Mouse (Mus musculus) myocyte (in vitro differentiated cells): ENCODE results near the gene Tmed10. TPM values are rescaled to one million over a fixed set of nuclear protein-coding genes. Genes with fewer than 3 reads are reported as not detected.

Experiments used
- H3K27me3 ChIP-seq: one replicate; pipeline ENCODE4 v1.6.1; 2011; ENCODE audit not compliant: control insufficient read depth, insufficient read depth, insufficient read length
- H3K36me3 ChIP-seq: one replicate; pipeline ENCODE4 v1.6.1; 2011; ENCODE audit not compliant: control insufficient read depth, insufficient read depth
- H3K4me2 ChIP-seq: one replicate; pipeline ENCODE4 v1.6.1; 2011; ENCODE audit warnings: low read depth, control low read depth
- H3K4me3 ChIP-seq: one replicate; pipeline ENCODE4 v1.5.1; 2011; ENCODE audit warnings: mild to moderate bottlenecking, control low read depth, moderate library complexity
- H3K79me2 ChIP-seq: one replicate; pipeline ENCODE4 v1.6.1; 2011; ENCODE audit not compliant: control insufficient read depth, insufficient read depth
- H3ac ChIP-seq: one replicate; pipeline ENCODE4 v1.6.1; 2011; ENCODE audit not compliant: control insufficient read depth, insufficient read length
- CEBPB ChIP-seq: IDR thresholded peaks from 2 replicates; pipeline ENCODE4 v1.6.1; 2011; ENCODE audit warnings: mild to moderate bottlenecking, moderate library complexity; ENCODE audit not compliant: poor library complexity, insufficient read depth, severe bottlenecking
- E2F4 ChIP-seq: IDR thresholded peaks from one replicate; pipeline ENCODE4 v1.6.1; 2011; ENCODE audit warnings: mild to moderate bottlenecking, control low read depth, moderate library complexity; ENCODE audit not compliant: insufficient read depth
- MAX ChIP-seq: IDR thresholded peaks from one replicate; pipeline ENCODE4 v1.6.1; 2011; ENCODE audit warnings: low read depth, mild to moderate bottlenecking, control low read depth
- MYOD1 ChIP-seq, 3 experiments: IDR thresholded peaks; one replicate each; pipeline ENCODE4 v1.6.1; 2011; ENCODE audit warnings: control low read depth in 2 of 3, low read depth in 2 of 3, mild to moderate bottlenecking in 2 of 3, moderate library complexity in 1 of 3; ENCODE audit not compliant: insufficient read length in 2 of 3, control insufficient read depth in 1 of 3
- MYOG ChIP-seq, 3 experiments: IDR thresholded peaks; one replicate each; pipeline ENCODE4 v1.6.1; 2011; ENCODE audit warnings: control low read depth in 2 of 3, low read depth in 2 of 3, mild to moderate bottlenecking in 2 of 3; ENCODE audit not compliant: insufficient read length in 2 of 3, control insufficient read depth in 1 of 3, insufficient read depth in 1 of 3
- POLR2AphosphoS2 ChIP-seq: IDR thresholded peaks from one replicate; pipeline ENCODE4 v1.6.1; 2011; ENCODE audit warnings: low read depth, control low read depth; ENCODE audit not compliant: insufficient read length
- REST ChIP-seq: IDR thresholded peaks from one replicate; pipeline ENCODE4 v1.6.1; 2011; ENCODE audit warnings: mild to moderate bottlenecking, control low read depth, moderate library complexity; ENCODE audit not compliant: insufficient read depth, insufficient read length
- SRF ChIP-seq: IDR thresholded peaks from one replicate; pipeline ENCODE4 v1.6.1; 2011; ENCODE audit warnings: low read depth; ENCODE audit not compliant: control insufficient read depth, insufficient read length
- TCF12 ChIP-seq: IDR thresholded peaks from one replicate; pipeline ENCODE4 v1.6.1; 2011; ENCODE audit warnings: mild to moderate bottlenecking, control low read depth; ENCODE audit not compliant: poor library complexity, insufficient read depth, severe bottlenecking
- TCF3 ChIP-seq: IDR thresholded peaks from one replicate; pipeline ENCODE4 v1.6.1; 2011; ENCODE audit warnings: low read depth, control low read depth; ENCODE audit not compliant: insufficient read length
- USF1 ChIP-seq: IDR thresholded peaks from one replicate; pipeline ENCODE4 v1.6.1; 2011; ENCODE audit warnings: low read depth, mild to moderate bottlenecking, control low read depth, moderate library complexity
- polyA plus RNA-seq: library from polyadenylated mRNA; unstranded; fragments of >200 nt; fragmentation: generic; extraction: Trizol; gene quantifications from one replicate; pipeline ENCODE4 v1.2.1, GENCODE M21; 2012; ENCODE audit warnings: missing spikeins

Gene Tmed10
- polyA plus RNA-seq, 1 experiment = 193 TPM

GRCm38 (mm10) chr12:85397063-85397959, 22.7 kb upstream of the Tmed10 start:
- no peak overlapping the region for H3K4me3 ChIP-seq
- no peaks in the 10 kb centered on the region for H3K27me3 ChIP-seq
- H3K79me2 ChIP-seq = no peaks in the 10 kb centered on the region
- no peak overlapping the region for H3ac ChIP-seq
- peak overlapping the region; percentile 34 for H3K4me2 ChIP-seq
- TF ChIP-seq POLR2AphosphoS2 (no peak), TCF3 (no peak), MYOG (IDR thresholded peaks at IDR 0.05; ENCODE audit: control insufficient read depth in 1 of 3, insufficient read depth in 1 of 3, insufficient read length in 2 of 3, low read depth in 2 of 3) (no peak), TCF12 (no peak), USF1 (no peak), REST (no peak), CEBPB (peak; percentile 23; the same call in 1 of the 2 replicates)
- no peaks in the 10 kb centered on the region for H3K36me3 ChIP-seq

GRCm38 (mm10) chr12:85393981-85394380, 19.3 kb upstream of the Tmed10 start:
- H3K79me2 ChIP-seq = no peaks in the 10 kb centered on the region
- H3K4me2 ChIP-seq = no peak overlapping the region
- TF ChIP-seq SRF (no peak), TCF12 (no peak)
- no peak overlapping the region for H3ac ChIP-seq
- no peak overlapping the region for H3K4me3 ChIP-seq
- H3K27me3 ChIP-seq = no peaks in the 10 kb centered on the region
- H3K36me3 ChIP-seq = no peaks in the 10 kb centered on the region

DNA sequence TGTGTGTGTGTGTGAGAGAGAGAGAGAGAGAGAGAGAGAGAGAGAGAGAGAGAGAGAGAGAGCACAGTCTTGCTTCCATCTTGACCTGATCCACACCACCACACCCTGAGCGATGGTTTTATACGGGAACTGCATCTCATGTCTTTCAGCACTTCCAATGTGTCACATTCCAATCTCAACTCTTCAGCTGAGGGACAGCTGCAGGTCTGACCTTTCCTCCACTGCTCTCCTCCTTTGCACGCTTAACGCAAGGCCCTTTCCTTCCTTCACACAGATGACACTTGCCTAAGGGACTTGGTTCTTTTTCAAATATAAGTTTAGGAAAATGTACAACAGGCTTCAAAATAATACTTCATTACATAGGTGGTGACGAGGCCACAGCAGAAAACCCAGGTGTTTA, 18.9 kb upstream of the Tmed10 start:
- no peaks in the 10 kb centered on the region for H3K36me3 ChIP-seq
- TF ChIP-seq MAX (no peak), TCF3 (no peak), MYOG (IDR thresholded peaks at IDR 0.05; ENCODE audit: control insufficient read depth in 1 of 3, insufficient read depth in 1 of 3, insufficient read length in 2 of 3, low read depth in 2 of 3) (no peak), MYOD1 (IDR thresholded peaks at IDR 0.05; ENCODE audit: control insufficient read depth in 1 of 3, insufficient read length in 2 of 3, low read depth in 2 of 3) (peak in 1 of 3 experiments; percentile 76), TCF12 (no peak), CEBPB (no peak), E2F4 (no peak)
- no peak overlapping the region for H3K4me2 ChIP-seq
- H3K79me2 ChIP-seq = no peaks in the 10 kb centered on the region
- H3K27me3 ChIP-seq = no peaks in the 10 kb centered on the region
- H3ac ChIP-seq = no peak overlapping the region
- no peak overlapping the region for H3K4me3 ChIP-seq

- TF ChIP-seq USF1 (peak; percentile 50), TCF3 (no peak)
- Histone ChIP-seq H3K4me3 (no peak overlapping the region), H3K27me3 (no peaks in the 10 kb centered on the region), H3ac (no peak overlapping the region), H3K4me2 (no peak overlapping the region), H3K36me3 (no peaks in the 10 kb centered on the region), H3K79me2 (no peaks in the 10 kb centered on the region)
Measured at GRCm38 (mm10) chr12:85391148-85391547, 16.5 kb upstream of the Tmed10 start.

GRCm38 (mm10) chr12:85389204-85390185, 14.8 kb upstream of the Tmed10 start:
- Histone ChIP-seq H3K27me3 (no peaks in the 10 kb centered on the region), H3K36me3 (no peaks in the 10 kb centered on the region), H3K79me2 (no peaks in the 10 kb centered on the region), H3K4me2 (no peak overlapping the region), H3K4me3 (no peak overlapping the region), H3ac (no peak overlapping the region)
- no peak for TF ChIP-seq REST
